Mouse (Mus musculus) CD4-positive helper T cell, adult 2 months (primary cell): ENCODE measurements around the gene Arhgef3.

Experiments used
- DNase-seq: peaks from one replicate; pipeline ENCODE4 v3.0.0-alpha.2; 2012; ENCODE audit warnings: low read depth, missing footprints, low spot score

Gene Arhgef3

DNA sequence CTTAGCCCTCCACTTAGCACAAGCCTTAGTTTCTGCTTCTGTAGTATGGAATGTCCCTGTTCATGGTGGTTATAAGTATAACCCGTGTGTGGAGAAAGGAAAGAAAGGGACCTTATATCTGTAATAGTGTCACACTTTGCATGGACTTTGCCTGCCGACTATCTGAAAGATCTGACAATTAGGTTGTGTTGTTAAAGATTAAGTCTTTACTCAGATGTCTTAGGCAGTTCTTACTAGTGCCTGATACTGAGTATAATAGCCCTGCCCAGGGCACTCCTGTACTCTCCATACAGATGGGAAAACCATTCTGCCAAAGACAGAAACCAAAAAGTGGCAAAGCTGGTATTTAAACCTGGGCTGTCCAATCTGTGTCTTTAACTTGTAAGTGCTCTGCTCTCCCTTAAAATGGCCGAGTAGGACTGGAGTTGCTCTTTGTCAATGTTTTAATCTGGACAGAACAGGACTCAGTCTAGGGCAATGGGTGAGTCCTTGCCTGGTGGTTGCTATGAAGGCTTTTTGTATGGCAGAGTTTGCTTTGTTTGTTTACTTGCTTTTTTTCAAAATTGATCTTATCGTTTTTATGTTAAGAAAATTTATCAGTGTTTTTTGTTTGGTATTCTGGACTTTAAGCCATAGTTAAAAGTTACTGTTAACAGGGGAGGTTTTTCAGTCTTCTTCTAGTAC, 196.0 kb downstream of the Arhgef3 start:
- no peak for DNase-seq

DNA sequence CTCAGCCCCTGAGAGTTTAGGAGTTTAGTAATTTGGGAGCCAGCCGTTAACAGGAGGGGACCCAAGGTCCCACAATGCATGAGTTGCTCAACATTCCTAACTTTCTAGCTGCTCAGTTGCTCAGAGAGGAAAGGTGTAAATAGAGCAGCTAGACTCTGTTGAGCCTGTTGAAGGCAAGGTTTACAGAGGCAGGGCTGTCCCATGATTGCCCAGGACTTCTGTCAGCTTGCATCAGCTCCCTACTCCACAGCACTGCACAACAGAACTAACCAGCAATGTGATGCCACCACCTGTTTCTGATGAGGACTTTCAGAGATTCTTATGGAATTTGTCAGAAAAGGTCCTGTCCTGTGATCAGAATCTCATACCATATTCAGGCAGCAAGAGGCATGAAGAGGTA, 197.7 kb downstream of the Arhgef3 start:
- no peak for DNase-seq

DNA sequence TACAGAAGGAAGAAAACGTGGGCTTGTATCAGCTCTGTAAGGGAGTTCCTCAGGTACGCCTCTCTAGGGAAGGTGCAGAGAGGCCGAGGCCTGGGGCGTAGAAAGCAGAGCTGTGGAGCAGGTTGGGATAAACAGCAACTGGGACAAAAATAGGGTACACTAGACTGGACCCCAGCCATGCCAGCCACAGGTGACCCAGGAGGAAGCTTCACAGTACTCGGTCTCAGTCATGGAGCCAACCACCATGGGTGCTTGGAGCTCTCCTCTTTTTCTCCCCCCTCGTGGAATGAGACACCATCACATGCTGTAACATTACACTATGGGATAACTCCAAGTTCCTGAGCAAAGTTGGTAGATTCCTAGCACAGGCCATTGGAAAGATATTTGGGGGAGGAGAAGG, 201.0 kb downstream of the Arhgef3 start:
- DNase-seq, result no peak

DNA sequence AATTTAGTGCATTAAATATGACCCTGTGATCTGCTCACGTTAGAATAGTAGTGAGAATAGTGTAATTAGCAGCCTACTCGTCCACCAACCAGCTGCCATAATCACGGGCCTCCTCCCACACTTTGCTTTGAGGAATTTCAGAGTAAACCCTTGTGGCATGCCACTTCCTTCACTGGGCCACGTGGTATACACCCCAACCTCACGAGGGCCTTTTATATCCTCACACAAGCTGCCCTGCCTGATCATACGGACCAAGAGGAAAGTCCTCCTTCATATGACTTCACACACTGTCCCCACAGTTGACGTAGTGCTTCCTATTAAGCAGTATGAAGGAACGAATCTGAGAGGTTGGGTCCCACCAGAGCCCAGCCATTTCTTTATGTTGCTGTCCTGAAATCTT, 202.4 kb downstream of the Arhgef3 start:
- peak; percentile 86 for DNase-seq

- DNase-seq, result no peak
Observed at GRCm38 (mm10) chr14:27319386-27319785, 204.7 kb downstream of the Arhgef3 start.

- DNase-seq, result no peak
Observed at GRCm38 (mm10) chr14:27322041-27322440, 207.3 kb downstream of the Arhgef3 start.

DNA sequence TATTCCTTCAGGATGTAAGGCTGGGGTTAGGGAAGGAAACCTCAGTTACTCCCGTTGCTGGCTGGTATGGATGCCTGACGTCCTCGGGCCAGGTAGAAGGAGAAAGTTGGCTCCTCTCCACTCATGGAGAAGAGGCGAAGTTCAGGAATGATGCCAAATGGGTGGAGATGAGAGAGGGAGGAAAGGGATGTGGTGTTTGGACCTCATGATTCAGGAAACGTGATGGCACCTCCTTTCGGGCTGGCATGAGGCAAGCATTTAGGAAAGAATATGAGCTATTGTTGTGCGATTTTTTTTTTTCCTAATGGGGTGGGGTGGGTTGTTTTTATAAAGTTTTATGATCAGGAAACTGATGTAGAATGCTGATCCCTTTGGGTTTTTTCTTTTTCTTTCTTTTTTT, 210.0 kb downstream of the Arhgef3 start:
- DNase-seq, result no peak

DNA sequence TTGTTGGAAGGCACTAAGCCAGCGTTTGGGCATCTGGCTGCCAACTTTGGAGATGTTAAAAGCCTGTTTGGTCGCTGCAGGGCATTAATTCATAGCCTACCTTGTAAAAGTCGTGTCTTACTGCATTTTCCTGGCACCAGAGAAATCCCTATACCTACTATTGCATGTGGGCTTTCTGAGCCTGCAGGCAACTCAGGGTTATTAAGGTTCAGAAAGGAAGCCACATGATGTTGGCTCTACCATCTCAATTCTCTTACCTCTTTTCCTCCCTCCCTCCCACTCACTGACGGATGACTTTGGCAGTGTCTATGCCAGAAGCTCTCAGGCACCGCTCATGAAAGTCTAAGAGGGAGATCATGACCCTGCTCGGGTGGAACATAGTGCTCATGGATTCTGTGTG, 210.8 kb downstream of the Arhgef3 start:
- no peak for DNase-seq

- no peak for DNase-seq
Observed at GRCm38 (mm10) chr14:27327862-27328261, 213.2 kb downstream of the Arhgef3 start.

- DNase-seq, result no peak
Observed at GRCm38 (mm10) chr14:27328952-27329351, 214.3 kb downstream of the Arhgef3 start.

- DNase-seq, result no peak
Observed at GRCm38 (mm10) chr14:27331490-27332035, 216.9 kb downstream of the Arhgef3 start.

DNA sequence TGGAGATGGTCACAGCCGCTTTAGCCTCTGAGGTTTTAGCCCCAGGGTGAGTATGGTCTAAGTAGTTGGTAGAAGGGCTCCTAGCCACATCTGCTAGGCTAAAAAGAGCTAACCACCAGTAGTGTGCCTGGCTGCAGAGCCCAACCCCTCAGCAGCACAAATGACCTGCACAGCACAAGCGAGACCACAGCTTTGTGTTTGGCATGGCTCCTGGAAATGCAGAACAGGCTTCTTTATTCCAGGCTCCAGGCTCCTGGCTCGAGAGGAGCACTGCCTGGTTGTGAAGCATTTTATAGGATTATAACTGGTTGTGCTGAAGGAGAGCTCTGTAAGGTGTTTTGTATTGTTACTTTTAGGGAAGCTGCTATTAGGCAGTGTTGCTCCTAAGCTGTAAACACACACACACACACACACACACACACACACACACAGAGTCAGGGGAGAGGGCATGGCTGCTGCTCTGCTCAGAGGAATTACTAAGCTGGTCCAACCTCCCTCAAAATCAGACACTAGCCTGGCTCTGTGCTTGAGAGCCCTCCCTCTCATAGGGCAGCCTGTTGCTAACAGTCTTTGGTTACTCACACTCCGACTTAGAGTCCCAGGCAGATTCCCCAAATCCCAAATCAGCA, 217.8 kb downstream of the Arhgef3 start:
- DNase-seq, result no peak

DNA sequence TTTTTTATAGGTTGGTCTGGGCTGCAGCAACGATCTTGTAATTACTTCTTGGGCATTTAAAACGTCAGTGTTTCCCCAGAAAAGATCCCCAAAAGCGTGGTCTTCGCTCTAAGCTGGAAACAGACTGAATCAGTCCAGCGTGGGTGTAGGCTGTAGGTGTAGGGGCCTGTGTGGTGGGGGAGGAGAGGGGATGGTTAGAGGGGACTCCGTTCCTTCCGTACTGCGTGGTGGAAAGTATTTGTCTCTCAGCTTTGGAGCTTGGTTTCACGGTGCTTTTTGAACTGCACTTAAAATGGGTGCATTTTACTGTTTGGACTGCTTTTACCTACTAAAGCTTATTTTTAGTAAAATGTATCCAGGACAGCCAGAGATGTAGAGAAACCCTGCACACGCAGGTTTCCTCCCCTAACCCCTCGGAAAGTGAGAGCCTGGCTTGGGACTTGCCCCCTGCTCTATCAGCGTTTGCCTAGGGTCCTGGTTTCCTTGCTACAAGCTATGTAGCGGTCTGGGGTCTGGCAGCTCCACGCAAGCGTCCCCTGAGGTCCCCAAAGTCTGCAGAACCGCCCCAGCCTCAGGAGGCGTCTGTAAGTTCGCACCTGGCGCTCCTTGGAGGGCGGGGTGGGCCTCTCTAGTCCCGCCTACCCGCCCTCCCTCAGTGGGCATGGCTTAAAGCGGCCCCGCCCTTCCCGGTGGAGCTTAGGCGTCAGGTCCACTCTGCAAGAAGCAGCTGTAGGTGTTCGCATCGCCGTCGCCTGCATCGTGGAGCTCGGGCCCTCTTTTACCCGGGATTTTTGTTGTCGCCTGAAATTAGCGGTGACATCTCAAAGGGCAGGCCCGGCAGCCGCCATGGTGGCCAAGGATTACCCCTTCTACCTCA, 220.9 kb downstream of the Arhgef3 start:
- peak; percentile 95 for DNase-seq

- DNase-seq, result peak; percentile 76
Observed at GRCm38 (mm10) chr14:27336208-27337114, 221.8 kb downstream of the Arhgef3 start.

DNA sequence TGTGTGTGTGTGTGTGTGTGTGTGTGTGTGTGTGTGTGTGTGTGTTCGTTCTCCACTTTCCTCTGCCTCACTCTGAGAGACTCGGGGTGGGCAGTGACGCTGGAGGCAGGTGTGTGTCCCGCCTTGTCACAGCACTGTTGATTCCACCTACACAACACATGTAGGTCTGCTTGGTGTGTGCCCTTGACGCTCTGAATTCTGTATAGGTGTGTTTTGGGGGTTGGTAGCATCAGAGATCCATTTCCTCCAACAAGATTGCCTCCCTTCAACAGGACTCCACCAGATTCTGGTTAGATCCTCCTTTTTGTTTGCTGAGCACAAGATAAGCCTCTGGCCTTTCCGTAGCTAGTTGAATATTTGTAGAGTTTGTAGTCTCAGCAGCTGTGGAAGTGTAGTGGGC, 222.5 kb downstream of the Arhgef3 start:
- peak; percentile 72 for DNase-seq

DNA sequence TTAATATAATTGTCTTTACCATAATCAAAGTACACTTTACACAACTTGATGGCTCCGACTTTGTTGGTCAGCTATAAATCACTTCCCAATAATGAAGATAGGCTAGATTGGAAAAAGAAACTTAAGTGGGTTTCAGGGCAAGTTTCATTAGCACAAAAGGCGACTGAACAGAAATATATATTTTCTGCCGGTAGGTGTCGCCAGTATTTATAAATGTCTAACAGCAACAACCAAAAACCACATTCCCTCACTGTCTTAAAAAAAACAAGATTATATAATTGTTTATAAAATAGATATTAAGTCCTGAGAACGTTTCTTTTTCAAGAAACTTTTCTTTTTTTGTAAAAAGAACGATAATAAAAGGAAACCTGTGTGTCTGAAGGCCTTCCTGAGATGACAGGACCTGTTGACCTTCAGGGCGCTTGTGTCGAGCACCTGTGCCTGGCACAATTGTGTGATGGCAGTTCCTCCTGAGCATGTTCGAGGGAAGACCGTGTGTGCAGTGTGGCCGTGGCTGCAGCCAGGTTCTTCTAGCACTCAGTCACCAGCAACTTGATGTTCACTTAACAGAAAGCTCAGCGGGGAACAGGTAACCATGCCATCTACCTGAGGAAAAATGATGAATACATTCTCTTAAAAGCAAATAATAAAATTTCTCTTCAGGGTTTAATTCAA, 223.5 kb downstream of the Arhgef3 start:
- DNase-seq, result peak; percentile 81

GRCm38 (mm10) chr14:27340682-27341415, 226.2 kb downstream of the Arhgef3 start:
- DNase-seq, result no peak

DNA sequence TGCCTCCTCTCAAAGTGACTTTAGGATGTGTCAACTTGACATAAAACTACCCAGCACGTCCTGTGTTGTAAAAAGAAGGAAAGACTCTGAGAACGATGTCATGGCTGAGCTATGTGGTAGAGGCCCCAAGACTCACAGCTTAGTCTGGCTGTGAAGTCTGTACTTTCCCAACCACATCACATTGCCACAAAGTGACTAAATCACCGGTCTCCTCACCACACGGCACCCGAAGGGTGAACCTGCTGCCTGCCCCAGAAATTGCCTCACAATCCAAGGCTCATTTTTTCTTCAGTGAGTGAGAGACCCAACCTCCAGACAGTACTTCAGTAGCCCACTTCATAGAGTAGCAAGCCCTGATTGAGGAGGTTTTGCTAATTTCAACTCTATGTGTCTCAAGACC, 226.8 kb downstream of the Arhgef3 start:
- DNase-seq, result peak; percentile 86

GRCm38 (mm10) chr14:27342451-27342850, 227.8 kb downstream of the Arhgef3 start:
- DNase-seq, result no peak
